Mouse (Mus musculus) forelimb bud, embryonic 11.5 days (tissue): ENCODE data around the gene Ddb2.
"Not testable (repeated sequence)": the region's sequence is repeated elsewhere in the genome, so short reads cannot be mapped to it uniquely, and the experiment has no call there.

ENCODE experiments used
- DNase-seq: peaks from one replicate; pipeline ENCODE4 v3.0.0-alpha.2; 2012; ENCODE audit warnings: low read depth, low spot score

Ddb2 gene

GRCm38 (mm10) chr2:91255661-91256150 lies 18.9 kb upstream of the Ddb2 start, which contains the start of gene Pacsin3:
Gene Pacsin3, plus strand, starts transcription at chr2:91255954.
- no peak for DNase-seq

- no peak for DNase-seq
Measured at GRCm38 (mm10) chr2:91254725-91255380, 18.1 kb upstream of the Ddb2 start.

GRCm38 (mm10) chr2:91252512-91252911 lies 15.7 kb upstream of the Ddb2 start:
- no peak for DNase-seq

- no peak for DNase-seq
Measured at GRCm38 (mm10) chr2:91252001-91252400, 15.2 kb upstream of the Ddb2 start.

GRCm38 (mm10) chr2:91248366-91248765 lies 11.6 kb upstream of the Ddb2 start:
- DNase-seq = no peak

- DNase-seq = no peak
Measured at GRCm38 (mm10) chr2:91244557-91245228, 7.9 kb upstream of the Ddb2 start.

GRCm38 (mm10) chr2:91243416-91243815 lies 6.6 kb upstream of the Ddb2 start:
- DNase-seq = no peak

- no peak for DNase-seq
Measured at GRCm38 (mm10) chr2:91242547-91242946, 5.8 kb upstream of the Ddb2 start.

- not testable (repeated sequence) for DNase-seq
Measured at GRCm38 (mm10) chr2:91237511-91238080, 814 bp upstream of the Ddb2 start.

GRCm38 (mm10) chr2:91229735-91230134 lies 7.0 kb downstream of the Ddb2 start:
- DNase-seq = no peak

- no peak for DNase-seq
Measured at GRCm38 (mm10) chr2:91223614-91224013, 13.2 kb downstream of the Ddb2 start.

- no peak for DNase-seq
Measured at GRCm38 (mm10) chr2:91220501-91220900, 16.3 kb downstream of the Ddb2 start.

- no peak for DNase-seq
Measured at GRCm38 (mm10) chr2:91217032-91217431, 19.8 kb downstream of the Ddb2 start.

- no peak for DNase-seq
Measured at GRCm38 (mm10) chr2:91213311-91213710, 23.5 kb downstream of the Ddb2 start.

- DNase-seq = no peak
Measured at GRCm38 (mm10) chr2:91206254-91206775, 30.5 kb downstream of the Ddb2 start.

GRCm38 (mm10) chr2:91202972-91203656 lies 33.7 kb downstream of the Ddb2 start:
- DNase-seq = no peak

GRCm38 (mm10) chr2:91202222-91202971 lies 34.4 kb downstream of the Ddb2 start, which contains the start of the genes Nr1h3 and Acp2:
Gene Nr1h3, minus strand, starts transcription at chr2:91202834.
Gene Acp2, plus strand, starts transcription at chr2:91202885.
- DNase-seq = peak; percentile 97

- no peak for DNase-seq
Measured at GRCm38 (mm10) chr2:91198888-91199287, 37.9 kb downstream of the Ddb2 start.

- DNase-seq = no peak
Measured at GRCm38 (mm10) chr2:91196577-91197001, 40.2 kb downstream of the Ddb2 start.

- DNase-seq = peak; percentile 63
Measured at GRCm38 (mm10) chr2:91194624-91195332, 42.0 kb downstream of the Ddb2 start.
